Mouse (Mus musculus) thymus, adult 2 months (tissue): ENCODE measurements around the gene Igf1r. TPM values are rescaled to one million over a fixed set of nuclear protein-coding genes. Genes with fewer than 3 reads are reported as not detected.

ENCODE experiments used
- DNase-seq: peaks from one replicate; pipeline ENCODE4 v3.0.0; 2021
- H3K27ac ChIP-seq: fragments of 200-500 bp; 2 replicates; pipeline ENCODE4 v1.5.1; 2012; ENCODE audit warnings: low read length, control low read depth; ENCODE audit not compliant: control insufficient read depth, insufficient read depth
- H3K27me3 ChIP-seq: fragments of 200-500 bp; 2 replicates; pipeline ENCODE4 v1.6.1; 2012; ENCODE audit warnings: mild to moderate bottlenecking, low read length, moderate library complexity, mixed read lengths; ENCODE audit not compliant: control insufficient read depth, insufficient read depth
- H3K36me3 ChIP-seq: fragments of 200-500 bp; 2 replicates; pipeline ENCODE4 v1.6.1; 2012; ENCODE audit warnings: mild to moderate bottlenecking, low read length, moderate library complexity; ENCODE audit not compliant: control insufficient read depth, insufficient read depth
- H3K4me1 ChIP-seq: fragments of 200-500 bp; replicated peaks from 2 replicates; pipeline ENCODE4 v1.6.1; 2012; ENCODE audit warnings: low read length; ENCODE audit not compliant: control insufficient read depth, insufficient read depth
- H3K4me3 ChIP-seq: fragments of 200-500 bp; 2 replicates; pipeline ENCODE4 v1.5.1; 2012; ENCODE audit warnings: mild to moderate bottlenecking, low read length, control low read depth, moderate library complexity; ENCODE audit not compliant: control insufficient read depth, insufficient read depth
- CTCF ChIP-seq: fragments of 200-500 bp; IDR thresholded peaks from 2 replicates; pipeline ENCODE4 v1.5.1; 2012; ENCODE audit warnings: mild to moderate bottlenecking, control low read depth, low read length, moderate library complexity, borderline replicate concordance; ENCODE audit not compliant: control insufficient read depth, poor library complexity, insufficient read depth; ENCODE audit errors: extremely low read depth
- POLR2A ChIP-seq: fragments of 200-500 bp; IDR thresholded peaks from 2 replicates; pipeline ENCODE4 v1.6.1; 2012; ENCODE audit warnings: mild to moderate bottlenecking, low read length, control low read depth, moderate library complexity; ENCODE audit not compliant: control insufficient read depth, poor library complexity, insufficient read depth; ENCODE audit errors: extremely low read depth
- WGBS: fragments of 180-500 bp; shearing (Covaris S2); methylation state at CpG from one replicate; pipeline ENCODE4 v1.1.7; 2018; 5-methylcytosine and 5-hydroxymethylcytosine counted together
- polyA plus RNA-seq: library from polyadenylated mRNA; depleted of rRNA; stranded (reverse); fragments of >200 nt; gene quantifications from 2 replicates; pipeline ENCODE4 v1.2.3, GENCODE M21; 2012

The Igf1r gene
- polyA plus RNA-seq, 1 experiment, result 9.2 TPM

DNA sequence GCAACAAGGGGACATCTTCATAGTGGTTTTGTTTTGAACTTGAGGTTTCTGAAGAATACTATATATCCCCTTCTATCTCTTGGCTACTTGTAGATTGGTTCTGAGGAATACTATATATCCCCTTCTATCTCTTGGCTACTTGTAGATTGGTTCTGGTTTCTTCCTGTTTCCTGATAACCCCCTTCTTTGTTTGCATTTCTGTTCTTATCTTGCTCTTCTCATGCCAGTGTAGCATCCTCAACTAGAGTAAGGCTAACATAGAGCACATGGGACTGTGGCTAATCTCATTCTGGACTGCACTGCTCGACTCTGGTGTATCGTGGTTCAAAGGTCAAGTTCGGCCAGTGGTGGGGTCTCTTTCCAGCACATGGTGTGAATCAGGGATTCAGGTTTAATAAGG, 58.2 kb downstream of the Igf1r start:
- WGBS, result over 99% methylated on average over 3 of the region's 3 CpGs
- no peak overlapping the region for H3K4me3 ChIP-seq
- TF ChIP-seq CTCF (no peak), POLR2A (no peak)
- H3K27ac ChIP-seq, result no peak overlapping the region
- H3K36me3 ChIP-seq, result no peaks in the 10 kb centered on the region
- H3K4me1 ChIP-seq, result no peaks in the 10 kb centered on the region
- DNase-seq, result no peak
- no peaks in the 10 kb centered on the region for H3K27me3 ChIP-seq

DNA sequence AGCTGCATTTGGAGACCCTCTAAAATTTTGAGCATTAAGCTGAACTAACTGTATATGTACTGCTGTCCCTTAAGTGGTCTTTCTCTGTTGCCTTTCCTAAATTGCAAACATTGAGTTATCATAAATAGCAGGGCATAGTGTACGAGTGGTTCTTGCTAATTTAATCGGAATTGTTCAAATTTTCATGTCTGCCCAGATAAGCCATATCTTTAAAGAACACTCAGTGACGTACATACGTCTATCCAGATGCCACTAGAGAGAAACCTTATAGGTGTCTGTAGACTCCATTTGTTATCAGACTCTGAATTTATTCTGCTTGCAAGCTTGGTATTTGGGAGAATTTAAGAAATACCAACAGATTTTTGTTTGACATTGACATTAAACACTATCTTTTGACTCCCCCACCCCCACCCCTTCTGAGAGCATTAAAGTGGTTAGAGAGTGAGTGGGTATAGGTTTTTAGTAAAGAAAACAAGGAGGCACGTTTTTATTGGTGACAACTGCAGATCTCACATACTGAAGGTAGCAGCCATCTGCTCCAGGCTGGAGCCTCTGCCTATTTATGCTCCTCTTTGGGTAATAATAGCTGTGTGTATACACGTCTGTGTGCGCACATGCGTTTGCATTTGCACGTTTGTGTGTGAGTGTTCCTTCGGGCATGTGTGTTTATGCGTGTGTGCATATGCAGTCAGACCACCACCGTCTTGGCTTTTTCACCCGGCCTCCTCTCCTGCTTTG, 58.9 kb downstream of the Igf1r start:
- TF ChIP-seq CTCF (no peak), POLR2A (no peak)
- no peaks in the 10 kb centered on the region for H3K4me1 ChIP-seq
- H3K27me3 ChIP-seq, result no peaks in the 10 kb centered on the region
- no peak overlapping the region for H3K27ac ChIP-seq
- DNase-seq, result no peak
- H3K36me3 ChIP-seq, result no peaks in the 10 kb centered on the region
- H3K4me3 ChIP-seq, result no peak overlapping the region
- WGBS, result 94% methylated on average over 13 of the region's 13 CpGs

DNA sequence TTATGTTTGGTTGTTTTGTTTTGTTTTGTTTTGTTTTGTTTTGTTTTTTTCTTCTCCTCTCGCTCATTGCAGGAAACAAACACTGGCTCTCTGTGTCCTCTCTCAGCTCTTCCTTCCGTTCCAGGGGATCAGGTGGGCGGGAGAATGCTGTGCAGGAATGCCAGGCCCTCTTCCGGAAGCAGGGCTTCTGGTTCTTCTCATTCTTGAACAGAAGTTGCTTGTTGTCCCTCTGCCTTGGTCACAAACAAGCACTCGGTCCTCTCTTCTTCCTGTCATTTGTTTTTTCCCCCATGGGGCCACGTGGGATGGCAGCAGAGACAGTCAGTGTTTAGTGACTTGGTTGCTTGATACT, 59.5 kb downstream of the Igf1r start:
- no peaks in the 10 kb centered on the region for H3K27me3 ChIP-seq
- H3K4me1 ChIP-seq, result no peaks in the 10 kb centered on the region
- no peak for DNase-seq
- H3K27ac ChIP-seq, result no peak overlapping the region
- H3K4me3 ChIP-seq, result no peak overlapping the region
- no peaks in the 10 kb centered on the region for H3K36me3 ChIP-seq
- WGBS, result 83% methylated on average over 6 of the region's 6 CpGs
- TF ChIP-seq POLR2A, result no peak
- no peak for TF ChIP-seq CTCF

DNA sequence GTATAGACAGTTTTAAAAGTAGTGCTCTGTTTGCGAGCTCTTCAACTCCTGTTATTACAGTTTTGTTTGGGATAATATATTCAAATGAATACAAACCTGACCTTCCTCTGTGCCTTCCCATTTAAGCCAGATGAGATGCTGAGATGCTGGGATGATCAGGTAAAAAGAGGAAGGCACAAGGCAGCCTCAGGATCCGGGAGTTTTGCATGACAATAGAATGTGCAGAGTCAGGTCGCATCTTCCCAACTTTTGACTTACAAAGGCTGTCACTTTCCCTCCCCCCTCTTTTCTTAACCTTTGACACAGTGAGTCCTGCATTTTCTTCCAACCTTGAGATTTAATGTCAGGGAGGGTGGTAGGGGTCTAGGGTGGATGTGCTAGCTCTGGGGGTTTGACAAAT, 61.9 kb downstream of the Igf1r start:
- H3K36me3 ChIP-seq, result no peaks in the 10 kb centered on the region
- H3K4me3 ChIP-seq, result no peak overlapping the region
- H3K4me1 ChIP-seq, result no peaks in the 10 kb centered on the region
- WGBS, result 98% methylated on average over 3 of the region's 3 CpGs
- TF ChIP-seq CTCF (no peak), POLR2A (no peak)
- H3K27ac ChIP-seq, result no peak overlapping the region
- no peaks in the 10 kb centered on the region for H3K27me3 ChIP-seq
- DNase-seq, result no peak

DNA sequence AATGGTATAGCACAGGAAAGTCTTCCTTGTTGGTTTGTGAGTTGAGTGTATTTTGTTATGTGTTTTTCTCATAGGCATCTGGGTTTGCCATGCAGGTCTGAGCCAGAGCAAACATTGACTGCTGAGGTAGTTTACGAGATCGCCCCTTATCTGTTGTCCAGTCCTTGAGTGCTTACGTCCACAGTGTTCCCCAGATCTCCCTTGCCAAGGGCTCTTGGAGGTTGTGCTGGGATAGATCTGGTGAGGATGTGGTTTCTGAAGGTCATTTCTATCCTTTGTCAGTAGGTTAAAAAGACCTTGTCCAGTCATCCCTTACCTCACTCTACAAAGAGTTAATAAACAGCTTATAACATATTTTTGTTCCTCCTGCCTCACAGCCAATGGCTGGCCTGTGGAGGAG, 62.8 kb downstream of the Igf1r start:
- 99% methylated on average over 3 of the region's 3 CpGs for WGBS
- no peak overlapping the region for H3K27ac ChIP-seq
- no peaks in the 10 kb centered on the region for H3K27me3 ChIP-seq
- DNase-seq, result no peak
- no peaks in the 10 kb centered on the region for H3K4me1 ChIP-seq
- TF ChIP-seq POLR2A (no peak), CTCF (no peak)
- H3K36me3 ChIP-seq, result no peaks in the 10 kb centered on the region
- no peak overlapping the region for H3K4me3 ChIP-seq

DNA sequence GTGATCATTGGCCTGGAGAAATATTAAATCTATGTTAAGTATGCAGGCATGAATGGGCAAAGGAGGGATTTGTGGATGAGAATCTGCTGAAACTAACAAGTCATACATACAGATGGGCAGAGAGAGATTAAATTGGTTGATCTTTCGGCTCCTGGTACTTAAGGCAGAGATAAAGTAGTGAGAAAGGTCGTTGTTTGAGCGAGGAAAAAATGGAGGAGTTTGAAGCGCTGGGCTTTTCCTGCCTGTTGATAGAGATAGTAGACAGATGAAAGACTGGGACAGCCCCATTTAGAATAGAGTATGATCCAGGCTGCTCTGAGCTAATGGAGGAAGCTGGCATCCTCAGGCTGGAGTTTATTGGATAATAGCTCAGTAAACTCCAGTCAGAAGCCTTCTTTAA, 65.4 kb downstream of the Igf1r start:
- H3K4me3 ChIP-seq, result no peak overlapping the region
- TF ChIP-seq POLR2A (no peak), CTCF (no peak)
- DNase-seq, result no peak
- no peaks in the 10 kb centered on the region for H3K4me1 ChIP-seq
- H3K36me3 ChIP-seq, result no peaks in the 10 kb centered on the region
- H3K27ac ChIP-seq, result no peak overlapping the region
- 93% methylated on average over 4 of the region's 4 CpGs for WGBS
- no peaks in the 10 kb centered on the region for H3K27me3 ChIP-seq

DNA sequence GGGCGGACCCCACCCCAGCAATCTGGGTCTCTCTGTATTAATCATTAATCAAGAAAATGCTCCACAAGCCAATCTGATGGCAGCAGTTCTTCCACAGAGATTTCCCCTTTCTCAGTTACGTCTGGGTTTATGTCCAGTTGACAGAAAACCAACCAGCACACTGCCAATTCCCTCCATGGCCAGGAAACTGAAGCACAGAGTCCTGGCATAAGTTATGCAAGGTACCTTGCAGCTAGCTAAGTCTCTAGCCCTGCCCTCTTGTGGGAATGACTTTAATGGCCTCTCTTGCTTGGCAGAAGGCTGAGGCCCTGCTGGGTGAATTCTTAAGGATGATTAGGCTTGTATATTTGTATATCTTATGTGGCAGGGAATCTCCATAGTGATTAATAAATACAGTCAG, 67.9 kb downstream of the Igf1r start:
- 89% methylated on average over 2 of the region's 2 CpGs for WGBS
- no peak overlapping the region for H3K27ac ChIP-seq
- TF ChIP-seq POLR2A, result no peak
- no peak overlapping the region for H3K4me3 ChIP-seq
- DNase-seq, result no peak
- no peaks in the 10 kb centered on the region for H3K4me1 ChIP-seq
- H3K27me3 ChIP-seq, result no peaks in the 10 kb centered on the region
- no peaks in the 10 kb centered on the region for H3K36me3 ChIP-seq
